In the genomic region with DNA sequence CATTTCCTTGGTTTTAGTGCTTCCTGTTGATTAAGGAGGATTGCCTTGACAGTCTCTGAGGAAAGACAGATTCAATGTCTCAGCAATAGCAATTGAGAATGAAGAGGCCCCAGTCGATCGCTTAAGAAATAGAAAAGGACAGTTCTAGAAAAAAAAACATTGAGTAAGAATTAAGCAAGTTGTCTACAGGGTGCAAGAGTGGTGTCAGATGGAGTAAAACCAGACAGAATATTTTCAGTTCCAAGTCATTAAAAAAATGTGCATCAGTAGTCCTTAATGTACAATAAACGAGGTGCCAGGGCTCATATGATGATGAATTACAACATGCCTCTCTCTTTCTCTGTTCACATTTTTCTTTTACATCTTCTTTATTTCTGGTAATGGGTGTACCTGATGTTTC, we compare ENCODE assay signal across 25 mouse cellular contexts.
"Had no signal": no experiment of that assay in that cellular context is flagged by ENCODE, and none has a peak within 500 bp of the region (broad histone marks: within the 10 kb centered on the region; RNA-seq: fewer than 3 reads in every experiment).

No protein-coding gene starts in this region.

- H3K36me3 ChIP-seq: heart, embryonic 10.5 days; heart, embryonic 12.5 days; hindbrain, embryonic 10.5 days; hindbrain, embryonic 12.5 days; intestine, embryonic 15.5 days; limb, embryonic 10.5 days; limb, embryonic 12.5 days had no signal

- H3K9ac ChIP-seq: heart, embryonic 12.5 days; hindbrain, embryonic 12.5 days; hindbrain, embryonic 14.5 days; intestine, embryonic 15.5 days; limb, embryonic 12.5 days had no signal

- H3K4me2 ChIP-seq: heart, embryonic 12.5 days; hindbrain, embryonic 12.5 days; hindbrain, embryonic 14.5 days; intestine, embryonic 15.5 days; limb, embryonic 12.5 days; liver, embryonic 11.5 days had no signal

- H3K27ac ChIP-seq: gastrocnemius, adult 2 months; heart, embryonic 10.5 days; hindbrain, embryonic 10.5 days; hindbrain, embryonic 12.5 days; hindbrain, embryonic 14.5 days; intestine, embryonic 15.5 days; layer of hippocampus, adult 2 months; left cerebral cortex, adult 2 months; limb, embryonic 10.5 days; limb, embryonic 12.5 days had no signal

- H3K27me3 ChIP-seq: heart, embryonic 12.5 days; hindbrain, embryonic 12.5 days; intestine, embryonic 15.5 days; limb, embryonic 12.5 days had no signal

- H3K9me3 ChIP-seq: heart, embryonic 10.5 days; heart, embryonic 12.5 days; hindbrain, embryonic 10.5 days; hindbrain, embryonic 12.5 days; intestine, embryonic 15.5 days; limb, embryonic 10.5 days; limb, embryonic 12.5 days had no signal

- ATAC-seq: hindbrain, embryonic 16.5 days; inflammation-experienced regulatory T-cells, adult 6 months; intestine, embryonic 15.5 days; intestine, postnatal 0 days had no signal

- DNase-seq: gastrocnemius, adult 2 months; gastrocnemius, postnatal 10 days; gastrocnemius, postnatal 25 days; heart, adult 18-20 months; heart, postnatal 10 days; heart, postnatal 4 days; kidney, adult 18-20 months; kidney, adult 8-10 months; kidney, postnatal 10 days; kidney, postnatal 36 days; liver had no signal

- H3K4me1 ChIP-seq: heart, embryonic 10.5 days; heart, embryonic 12.5 days; hindbrain, embryonic 10.5 days; hindbrain, embryonic 12.5 days; intestine, embryonic 15.5 days; limb, embryonic 10.5 days; limb, embryonic 12.5 days had no signal

- H3K4me3 ChIP-seq: gastrocnemius, adult 2 months; heart, embryonic 10.5 days; heart, embryonic 12.5 days; hindbrain, embryonic 10.5 days; hindbrain, embryonic 12.5 days; intestine, embryonic 15.5 days; layer of hippocampus, adult 2 months; left cerebral cortex, adult 2 months; limb, embryonic 10.5 days; limb, embryonic 12.5 days had no signal
